Mouse (Mus musculus) forebrain, embryonic 11.5 days (tissue): ENCODE data around the gene D430042O09Rik. TPM values are rescaled to one million over a fixed set of nuclear protein-coding genes. Genes with fewer than 3 reads are reported as not detected.

Experiments used
- ATAC-seq: fragments of 200-750 bp; cut with Nextera tagmentation; replicated peaks from 2 replicates; pipeline ENCODE4 v1.8.0; 2017; ENCODE audit warnings: moderate TSS enrichment; ENCODE audit not compliant: low FRiP score
- DNase-seq: peaks from one replicate; pipeline ENCODE4 v3.0.0-alpha.2; 2017; ENCODE audit warnings: low spot score
- H3K27ac ChIP-seq: fragments of 300-500 bp; sonication (generic); 2 replicates; pipeline ENCODE4 v1.5.1; 2014; ENCODE audit warnings: low read depth, low read length
- H3K27me3 ChIP-seq: fragments of 300-500 bp; sonication (generic); 2 replicates; pipeline ENCODE4 v1.6.1; 2014; ENCODE audit warnings: mild to moderate bottlenecking, low read length, mixed read lengths; ENCODE audit not compliant: control insufficient read depth, insufficient read depth
- H3K36me3 ChIP-seq: fragments of 300-500 bp; sonication (generic); 2 replicates; pipeline ENCODE4 v1.6.1; 2014; ENCODE audit warnings: mild to moderate bottlenecking, low read length, moderate library complexity, mixed read lengths; ENCODE audit not compliant: control insufficient read depth, insufficient read depth
- H3K4me1 ChIP-seq: fragments of 300-500 bp; sonication (generic); replicated peaks from 2 replicates; pipeline ENCODE4 v1.6.1; 2014; ENCODE audit warnings: low read length, mixed read lengths; ENCODE audit not compliant: control insufficient read depth, insufficient read depth
- H3K4me2 ChIP-seq: fragments of 300-500 bp; sonication (generic); 2 replicates; pipeline ENCODE4 v1.6.1; 2014; ENCODE audit warnings: low read depth, mild to moderate bottlenecking, low read length, moderate library complexity, mixed read lengths; ENCODE audit not compliant: severe bottlenecking
- H3K4me3 ChIP-seq: fragments of 300-500 bp; sonication (generic); 2 replicates; pipeline ENCODE4 v1.5.1; 2014; ENCODE audit warnings: low read depth, low read length
- H3K9ac ChIP-seq: fragments of 300-500 bp; sonication (generic); 2 replicates; pipeline ENCODE4 v1.6.1; 2014; ENCODE audit warnings: low read length
- H3K9me3 ChIP-seq: fragments of 300-500 bp; sonication (generic); 2 replicates; pipeline ENCODE4 v1.6.1; 2016; ENCODE audit warnings: low read length, mixed read lengths; ENCODE audit not compliant: control insufficient read depth
- WGBS: fragments of 180-500 bp; shearing (Covaris S2); extraction: QIAGEN DNeasy Blood & Tissue Kit; methylation state at CpG from one replicate; pipeline ENCODE4 v1.1.7; 2014; 5-methylcytosine and 5-hydroxymethylcytosine counted together
- polyA plus RNA-seq: library from polyadenylated mRNA; unstranded; fragments of >200 nt; fragmentation: Nextera tagmentation; extraction: Ambion mirVana; gene quantifications from 2 replicates; pipeline ENCODE4 v1.2.1, GENCODE M21; 2014

Gene D430042O09Rik
- polyA plus RNA-seq, 1 experiment from 2014 or later, result 12.1 TPM

DNA sequence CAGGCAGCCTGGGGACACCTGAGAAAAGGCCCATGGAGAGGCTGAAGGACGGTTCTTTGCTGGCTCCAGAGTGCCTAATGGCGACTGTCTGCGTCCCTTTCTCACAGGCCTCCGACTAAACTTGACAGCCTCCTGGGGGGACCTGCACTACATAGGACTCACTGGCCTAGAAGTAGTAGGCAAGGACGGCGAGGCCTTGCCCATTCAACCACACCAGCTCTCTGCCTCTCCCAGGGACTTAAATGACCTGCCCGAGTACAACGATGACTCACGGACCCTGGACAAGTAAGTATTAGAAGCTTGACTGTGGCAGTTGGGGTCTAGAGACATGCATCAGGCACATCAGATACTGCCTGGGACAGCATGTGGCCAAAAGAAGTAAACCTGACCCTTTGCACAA, 152.7 kb downstream of the D430042O09Rik start:
- Histone ChIP-seq H3K4me1 (no peaks in the 10 kb centered on the region), H3K9ac (no peak overlapping the region), H3K9me3 (no peaks in the 10 kb centered on the region), H3K27me3 (no peaks in the 10 kb centered on the region), H3K4me2 (no peak overlapping the region), H3K36me3 (no peaks in the 10 kb centered on the region), H3K4me3 (no peak overlapping the region), H3K27ac (no peak overlapping the region)
- no peak for ATAC-seq
- 96% methylated on average over 9 of the region's 9 CpGs for WGBS
- DNase-seq, result no peak

DNA sequence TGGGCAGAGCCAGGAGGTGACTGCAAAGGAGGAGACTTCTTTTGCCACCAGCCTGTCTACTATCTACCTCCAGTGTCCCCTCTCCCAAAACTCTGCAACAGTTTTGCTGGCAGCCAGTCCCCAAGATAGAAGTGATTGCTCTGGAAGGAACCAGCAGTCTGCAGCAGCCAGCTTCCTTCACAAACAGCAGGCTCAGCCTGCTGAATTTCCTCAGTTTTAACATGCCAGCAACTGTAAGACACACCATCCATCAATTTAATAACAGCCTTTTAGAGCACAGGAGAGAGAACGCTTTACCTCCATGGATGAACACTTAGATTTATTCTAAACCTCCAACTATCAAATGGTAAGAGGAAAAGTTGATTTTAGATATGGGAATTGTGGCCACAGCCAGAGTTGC, 156.3 kb downstream of the D430042O09Rik start:
- Histone ChIP-seq H3K36me3 (no peaks in the 10 kb centered on the region), H3K4me3 (no peak overlapping the region), H3K9ac (no peak overlapping the region), H3K9me3 (no peaks in the 10 kb centered on the region), H3K27ac (no peak overlapping the region), H3K4me1 (no peaks in the 10 kb centered on the region), H3K4me2 (no peak overlapping the region), H3K27me3 (no peaks in the 10 kb centered on the region)
- 95% methylated on average over 1 of the region's 1 CpGs for WGBS
- no peak for DNase-seq
- no peak for ATAC-seq

DNA sequence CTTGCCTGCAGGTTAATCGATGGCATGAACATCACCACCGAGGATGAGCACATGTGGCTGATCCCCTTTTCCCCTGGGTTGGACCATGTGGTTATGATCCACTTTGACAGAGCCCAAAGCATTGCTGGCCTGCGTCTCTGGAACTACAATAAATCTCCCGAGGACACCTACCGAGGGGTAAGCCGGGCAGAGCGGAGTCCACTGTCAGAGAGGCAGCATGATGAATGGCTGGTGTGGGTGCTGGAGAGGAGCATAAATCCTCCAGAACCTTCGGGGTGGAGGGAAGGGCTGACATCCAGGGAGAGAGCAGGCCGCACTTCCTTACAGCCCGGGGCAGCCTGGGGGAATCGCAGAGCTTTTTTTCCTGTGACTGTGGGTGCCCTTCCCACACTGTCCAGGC, 157.5 kb downstream of the D430042O09Rik start:
- no peak overlapping the region for H3K9ac ChIP-seq
- no peak for ATAC-seq

DNA sequence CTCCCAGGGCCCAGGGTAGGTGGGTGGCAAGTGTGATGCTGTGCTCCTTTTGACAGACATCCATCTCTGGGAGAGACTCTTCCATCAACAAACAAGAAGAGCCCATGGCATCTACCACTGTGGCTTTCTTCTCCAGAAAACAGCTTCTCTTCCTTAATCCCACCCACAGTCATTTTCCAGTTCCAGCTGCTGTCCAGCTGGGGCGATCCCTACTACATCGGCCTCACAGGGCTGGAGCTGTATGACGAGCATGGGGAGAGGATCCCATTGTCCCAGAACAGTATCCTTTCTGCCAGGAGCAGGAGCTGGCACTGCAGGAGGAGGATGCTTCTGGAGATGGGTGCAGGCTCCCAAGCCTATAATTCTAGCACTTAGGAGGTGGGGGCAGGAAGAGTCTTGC, 160.9 kb downstream of the D430042O09Rik start:
- Histone ChIP-seq H3K36me3 (no peaks in the 10 kb centered on the region), H3K4me2 (no peak overlapping the region), H3K27ac (no peak overlapping the region), H3K4me3 (no peak overlapping the region), H3K27me3 (no peaks in the 10 kb centered on the region), H3K9ac (no peak overlapping the region), H3K4me1 (peaks cover 16% of the 10 kb centered on the region), H3K9me3 (no peaks in the 10 kb centered on the region)
- ATAC-seq, result no peak
- 88% methylated on average over 3 of the region's 3 CpGs for WGBS
- DNase-seq, result no peak

More for the DNA sequence above, 157.5 kb downstream of the D430042O09Rik start:
- Histone ChIP-seq H3K27ac (no peak overlapping the region), H3K36me3 (no peaks in the 10 kb centered on the region), H3K4me3 (no peak overlapping the region), H3K27me3 (no peaks in the 10 kb centered on the region), H3K9me3 (no peaks in the 10 kb centered on the region), H3K4me2 (no peak overlapping the region), H3K4me1 (no peaks in the 10 kb centered on the region)
- DNase-seq, result no peak
- 74% methylated on average over 11 of the region's 11 CpGs for WGBS

DNA sequence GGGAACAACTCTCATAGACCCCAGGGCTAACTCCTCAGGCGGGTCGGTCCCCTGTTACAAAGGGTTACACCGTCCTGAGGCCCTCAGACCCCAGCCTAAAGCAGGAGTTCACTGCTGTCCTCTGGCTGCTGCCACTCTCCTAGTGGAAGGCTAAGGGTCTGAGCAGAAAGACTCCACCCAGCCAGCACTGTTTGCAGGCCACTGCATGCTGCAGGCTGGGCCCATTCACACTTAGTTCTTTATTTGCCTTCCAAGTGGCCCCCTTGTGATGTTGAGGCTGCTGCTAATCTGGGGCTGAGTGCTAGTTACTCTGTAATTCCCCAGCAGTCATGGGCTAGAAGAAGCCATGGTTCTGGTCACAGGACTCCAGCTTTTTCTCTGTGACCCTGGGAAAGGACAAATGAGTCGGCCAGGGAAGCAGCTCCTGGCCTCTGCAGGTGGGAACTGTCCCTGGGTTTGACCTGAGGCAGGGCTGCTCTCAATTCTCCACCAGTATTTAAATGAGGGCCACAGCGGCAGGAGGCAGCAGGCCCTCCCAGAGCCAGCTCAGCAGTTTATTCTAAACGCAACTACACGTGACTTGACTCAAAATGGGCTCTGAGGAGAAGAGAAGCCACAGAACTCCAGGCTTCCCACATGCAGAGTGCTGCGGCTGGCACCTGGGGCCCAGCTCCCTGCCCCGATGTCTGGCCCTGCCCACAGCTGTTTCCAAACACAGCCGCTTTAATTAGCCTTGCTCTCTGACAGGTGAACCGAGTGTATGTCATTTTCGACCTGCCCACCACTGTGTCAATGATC, 163.9 kb downstream of the D430042O09Rik start:
- WGBS, result 25% methylated on average over 12 of the region's 12 CpGs
- Histone ChIP-seq H3K4me2 (no peak overlapping the region), H3K4me1 (peaks cover 16% of the 10 kb centered on the region), H3K36me3 (no peaks in the 10 kb centered on the region), H3K4me3 (no peak overlapping the region), H3K27ac (peak overlapping the region; percentile 66), H3K9me3 (no peaks in the 10 kb centered on the region), H3K27me3 (no peaks in the 10 kb centered on the region), H3K9ac (peak overlapping the region; percentile 21)
- DNase-seq (peak; percentile 55), ATAC-seq (peak; percentile 76)

DNA sequence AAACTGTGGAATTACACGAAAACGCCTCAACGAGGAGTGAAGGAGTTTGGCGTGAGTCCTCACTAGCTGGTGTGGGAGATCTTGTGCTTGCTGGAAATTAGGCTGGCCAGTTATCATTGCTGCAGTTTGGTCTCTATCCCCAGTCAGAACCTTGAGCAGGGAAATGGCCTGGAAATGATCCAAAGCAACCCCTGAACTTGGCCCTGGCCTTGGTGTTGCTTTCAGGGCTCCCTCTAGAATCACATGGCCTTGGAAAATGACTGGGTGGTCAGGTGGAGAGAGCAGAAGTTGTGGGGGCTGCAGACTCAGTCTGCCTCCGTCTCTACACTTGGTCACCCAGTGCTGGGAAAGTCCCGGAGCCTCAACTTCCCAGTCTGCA, 164.5 kb downstream of the D430042O09Rik start:
- Histone ChIP-seq H3K4me1 (peaks cover 16% of the 10 kb centered on the region), H3K27ac (peak overlapping the region; percentile 66; the same call in 1 of the 2 replicates), H3K36me3 (no peaks in the 10 kb centered on the region), H3K9me3 (no peaks in the 10 kb centered on the region), H3K4me2 (no peak overlapping the region), H3K4me3 (no peak overlapping the region), H3K9ac (no peak overlapping the region), H3K27me3 (no peaks in the 10 kb centered on the region)
- WGBS, result 60% methylated on average over 6 of the region's 6 CpGs
- DNase-seq, result no peak
- peak; percentile 7; the same call in 1 of the 2 replicates for ATAC-seq

DNA sequence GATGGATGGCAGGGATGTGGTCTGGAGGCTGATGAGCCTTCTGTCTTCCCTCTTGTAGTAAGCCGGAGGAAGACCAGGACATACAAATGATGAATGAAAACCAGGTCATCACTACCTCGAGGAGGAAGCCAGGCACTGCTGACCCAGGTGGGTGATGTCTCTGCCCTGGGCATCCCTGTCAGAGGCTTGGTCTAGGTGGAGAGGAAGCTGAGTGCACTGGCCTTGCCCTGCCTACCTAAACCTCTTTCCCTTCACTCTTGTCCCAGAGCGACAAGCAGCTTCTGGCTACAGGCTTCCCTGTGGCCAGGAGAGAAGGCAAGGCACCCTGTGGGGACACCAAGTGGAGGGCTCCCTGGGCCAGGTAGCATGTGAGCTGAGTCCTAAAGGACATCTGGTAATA, 165.2 kb downstream of the D430042O09Rik start:
- no peaks in the 10 kb centered on the region for H3K27me3 ChIP-seq
- H3K4me3 ChIP-seq, result no peak overlapping the region
- H3K27ac ChIP-seq, result no peak overlapping the region
- no peaks in the 10 kb centered on the region for H3K9me3 ChIP-seq
- H3K36me3 ChIP-seq, result no peaks in the 10 kb centered on the region
- peaks cover 16% of the 10 kb centered on the region for H3K4me1 ChIP-seq
- H3K4me2 ChIP-seq, result no peak overlapping the region
- no peak overlapping the region for H3K9ac ChIP-seq
- 86% methylated on average over 3 of the region's 3 CpGs for WGBS
- DNase-seq (no peak), ATAC-seq (no peak)

DNA sequence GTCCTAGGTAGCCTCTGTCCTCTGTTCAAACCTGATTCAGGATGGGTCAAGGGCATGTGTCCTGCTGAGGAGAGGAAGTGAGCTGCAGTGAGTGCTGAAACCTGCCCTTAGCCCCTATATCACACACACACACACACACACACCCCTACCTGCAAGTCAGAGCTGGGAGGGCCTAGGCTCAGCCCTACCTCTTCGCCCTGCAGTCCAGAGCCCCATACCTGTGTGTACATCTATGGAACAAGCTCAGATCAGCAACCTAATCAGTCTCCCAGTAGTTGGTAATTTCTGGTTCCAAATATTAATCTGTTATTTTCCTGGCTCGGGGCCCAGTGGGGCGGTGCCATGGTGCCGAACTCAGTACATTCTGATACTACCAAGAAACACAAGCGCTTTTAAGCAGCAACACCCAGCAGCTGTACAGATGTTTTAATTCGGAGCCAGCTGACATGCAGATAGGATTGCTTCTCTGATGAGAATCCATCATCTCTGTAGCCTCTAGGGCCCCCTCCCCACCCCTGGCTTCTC, 166.3 kb downstream of the D430042O09Rik start:
- DNase-seq (no peak), ATAC-seq (no peak)
- Histone ChIP-seq H3K36me3 (no peaks in the 10 kb centered on the region), H3K27ac (no peak overlapping the region), H3K4me3 (no peak overlapping the region), H3K4me2 (no peak overlapping the region), H3K9me3 (no peaks in the 10 kb centered on the region), H3K9ac (no peak overlapping the region), H3K4me1 (peaks cover 16% of the 10 kb centered on the region), H3K27me3 (no peaks in the 10 kb centered on the region)
- 89% methylated on average over 6 of the region's 6 CpGs for WGBS

DNA sequence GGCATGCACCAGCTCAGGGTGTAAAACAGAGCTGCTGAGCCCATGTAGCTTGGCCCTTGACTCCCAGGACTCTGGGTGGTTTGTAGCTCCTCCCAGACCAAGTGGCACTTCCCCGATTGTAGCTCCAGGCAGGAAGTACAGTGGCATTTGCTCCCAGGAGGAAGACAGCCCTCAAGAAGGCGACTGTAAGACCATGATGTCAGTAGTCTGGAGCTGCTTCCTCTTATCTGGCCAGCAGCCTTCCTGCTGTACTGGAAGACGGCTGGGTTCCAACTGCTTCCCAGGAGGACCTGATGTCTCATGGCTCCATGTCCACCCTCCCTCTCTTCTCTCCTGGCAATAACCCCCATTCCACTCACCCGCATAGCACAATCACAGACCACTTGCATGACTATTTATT, 170.4 kb downstream of the D430042O09Rik start:
- Histone ChIP-seq H3K36me3 (no peaks in the 10 kb centered on the region), H3K9ac (no peak overlapping the region), H3K27me3 (no peaks in the 10 kb centered on the region), H3K27ac (no peak overlapping the region), H3K9me3 (no peaks in the 10 kb centered on the region), H3K4me1 (no peaks in the 10 kb centered on the region), H3K4me2 (no peak overlapping the region), H3K4me3 (no peak overlapping the region)
- DNase-seq (no peak), ATAC-seq (no peak)
- 82% methylated on average over 4 of the region's 4 CpGs for WGBS
